Mouse (Mus musculus) kidney, adult 2 months (tissue): ENCODE measurements around the gene Ccdc136. TPM values are rescaled to one million over a fixed set of nuclear protein-coding genes. Genes with fewer than 3 reads are reported as not detected.

Experiments
- DNase-seq: peaks from one replicate; pipeline ENCODE4 v3.0.0; 2021
- H3K27ac ChIP-seq: fragments of 200-500 bp; 2 replicates; pipeline ENCODE4 v1.5.1; 2012; ENCODE audit warnings: low read depth, low read length, control low read depth, inconsistent platforms; ENCODE audit not compliant: insufficient read depth
- H3K27me3 ChIP-seq: fragments of 200-500 bp; replicated peaks from 2 replicates; pipeline ENCODE4 v1.6.1; 2012; ENCODE audit warnings: mild to moderate bottlenecking, moderate library complexity, low read length, inconsistent platforms; ENCODE audit not compliant: control insufficient read depth, insufficient read depth
- H3K36me3 ChIP-seq: fragments of 200-500 bp; 2 replicates; pipeline ENCODE4 v1.6.1; 2012; ENCODE audit warnings: mild to moderate bottlenecking, moderate library complexity, low read length, inconsistent platforms; ENCODE audit not compliant: control insufficient read depth, insufficient read depth
- H3K4me1 ChIP-seq: fragments of 200-500 bp; 2 replicates; pipeline ENCODE4 v1.6.1; 2011; ENCODE audit warnings: low read length; ENCODE audit not compliant: control insufficient read depth, insufficient read depth
- H3K4me3 ChIP-seq: fragments of 200-500 bp; 2 replicates; pipeline ENCODE4 v1.5.1; 2011; ENCODE audit warnings: mild to moderate bottlenecking, low read depth, low read length, control low read depth; ENCODE audit not compliant: insufficient read depth
- CTCF ChIP-seq: fragments of 200-500 bp; conservative IDR thresholded peaks from 2 replicates; pipeline ENCODE4 v1.5.1; 2011; ENCODE audit warnings: low read depth, mild to moderate bottlenecking, control low read depth, low read length, moderate library complexity, mixed read lengths; ENCODE audit not compliant: insufficient read depth, insufficient read length
- POLR2A ChIP-seq: fragments of 200-500 bp; IDR thresholded peaks from one replicate; pipeline ENCODE4 v1.6.1; 2011; ENCODE audit warnings: low read depth, low read length, control low read depth
- WGBS: fragments of 180-500 bp; shearing (Covaris S2); methylation state at CpG from one replicate; pipeline ENCODE4 v1.1.7; 2018; 5-methylcytosine and 5-hydroxymethylcytosine counted together
- polyA plus RNA-seq: library from polyadenylated mRNA; depleted of rRNA; stranded (reverse); fragments of >200 nt; gene quantifications from 2 replicates; pipeline ENCODE4 v1.2.3, GENCODE M21; 2012

Ccdc136 gene
- polyA plus RNA-seq, 1 experiment: 4.0 TPM

- Histone ChIP-seq H3K4me3 (no peak overlapping the region), H3K27ac (no peak overlapping the region), H3K4me1 (no peaks in the 10 kb centered on the region), H3K36me3 (no peaks in the 10 kb centered on the region), H3K27me3 (no peaks in the 10 kb centered on the region)
- TF ChIP-seq POLR2A: no peak
- TF ChIP-seq CTCF: no peak
- WGBS: 79% methylated on average over 2 of the region's 2 CpGs
- DNase-seq: no peak
Observed at GRCm38 (mm10) chr6:29420596-29420995, 24.5 kb downstream of the Ccdc136 start.

DNA sequence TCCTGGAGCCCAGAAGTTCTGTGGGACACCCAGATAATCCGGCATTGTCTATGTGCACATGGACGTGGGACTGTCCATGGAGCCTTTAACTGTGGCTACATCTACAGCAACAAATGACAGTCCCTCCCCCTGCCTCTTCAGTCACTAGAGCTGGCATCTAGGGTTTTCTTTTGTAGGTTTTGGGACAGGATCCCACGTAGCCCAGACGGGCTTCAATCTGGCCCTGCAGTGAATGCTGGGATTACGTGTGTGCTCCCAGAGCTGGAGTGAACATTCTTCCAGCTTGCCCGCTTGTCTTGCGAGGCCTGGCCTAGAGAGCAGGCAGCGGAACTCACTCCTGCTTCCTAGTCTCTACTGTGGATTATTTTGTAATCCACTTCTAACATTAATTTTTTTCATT is 29.0 kb downstream of the Ccdc136 start:
- Histone ChIP-seq H3K4me3 (no peak overlapping the region), H3K27me3 (no peaks in the 10 kb centered on the region), H3K36me3 (no peaks in the 10 kb centered on the region), H3K27ac (no peak overlapping the region), H3K4me1 (no peaks in the 10 kb centered on the region)
- DNase-seq: no peak
- TF ChIP-seq POLR2A: no peak
- 94% methylated on average over 8 of the region's 8 CpGs for WGBS

DNA sequence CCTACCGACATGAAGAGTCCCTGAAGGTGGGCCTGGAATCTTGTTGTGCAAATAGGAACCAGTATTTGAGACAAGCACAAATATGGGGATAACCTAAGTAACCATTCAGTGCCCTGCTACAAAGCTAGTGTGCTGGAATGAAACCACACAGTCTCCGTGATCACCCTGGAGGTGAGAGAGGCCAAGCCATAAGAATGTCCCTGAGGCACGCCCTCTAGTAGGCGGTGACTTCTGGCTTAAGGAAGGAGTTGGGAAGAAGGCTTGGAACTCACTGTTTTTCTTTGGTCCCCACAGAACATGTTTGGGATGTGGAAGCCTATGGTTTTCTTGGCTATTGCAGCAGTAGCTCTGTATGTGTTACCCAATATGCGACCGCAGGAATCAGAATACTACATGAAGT is 30.2 kb downstream of the Ccdc136 start:
- DNase-seq: no peak
- Histone ChIP-seq H3K27ac (no peak overlapping the region), H3K36me3 (no peaks in the 10 kb centered on the region), H3K4me3 (no peak overlapping the region), H3K27me3 (no peaks in the 10 kb centered on the region), H3K4me1 (no peaks in the 10 kb centered on the region)
- 79% methylated on average over 6 of the region's 6 CpGs for WGBS
- TF ChIP-seq CTCF (no peak), POLR2A (no peak)

DNA sequence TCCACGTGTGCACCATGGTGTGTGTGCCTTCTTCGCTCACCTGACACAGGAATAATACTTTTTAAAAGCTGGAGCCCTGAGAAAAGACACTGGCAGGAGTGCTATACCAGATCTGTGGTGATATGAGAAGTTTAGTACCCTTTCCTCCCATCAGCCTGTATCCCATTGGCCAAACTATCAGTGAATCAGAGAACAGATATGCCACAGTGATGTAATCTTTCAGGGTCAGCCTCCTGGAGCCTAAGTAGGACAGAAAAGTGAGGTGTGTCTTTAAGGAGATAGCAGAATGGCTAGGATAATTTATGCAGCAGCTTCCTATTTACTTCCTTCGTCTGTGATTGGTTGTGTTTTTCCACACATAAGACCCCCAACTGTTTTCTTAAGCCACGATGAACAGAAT is 32.1 kb downstream of the Ccdc136 start:
- WGBS: 61% methylated on average over 4 of the region's 4 CpGs
- H3K4me3 ChIP-seq: no peak overlapping the region
- DNase-seq: no peak
- H3K4me1 ChIP-seq: no peaks in the 10 kb centered on the region
- peaks cover 4% of the 10 kb centered on the region for H3K27me3 ChIP-seq
- H3K27ac ChIP-seq: no peak overlapping the region
- TF ChIP-seq POLR2A (no peak), CTCF (no peak)
- no peaks in the 10 kb centered on the region for H3K36me3 ChIP-seq

DNA sequence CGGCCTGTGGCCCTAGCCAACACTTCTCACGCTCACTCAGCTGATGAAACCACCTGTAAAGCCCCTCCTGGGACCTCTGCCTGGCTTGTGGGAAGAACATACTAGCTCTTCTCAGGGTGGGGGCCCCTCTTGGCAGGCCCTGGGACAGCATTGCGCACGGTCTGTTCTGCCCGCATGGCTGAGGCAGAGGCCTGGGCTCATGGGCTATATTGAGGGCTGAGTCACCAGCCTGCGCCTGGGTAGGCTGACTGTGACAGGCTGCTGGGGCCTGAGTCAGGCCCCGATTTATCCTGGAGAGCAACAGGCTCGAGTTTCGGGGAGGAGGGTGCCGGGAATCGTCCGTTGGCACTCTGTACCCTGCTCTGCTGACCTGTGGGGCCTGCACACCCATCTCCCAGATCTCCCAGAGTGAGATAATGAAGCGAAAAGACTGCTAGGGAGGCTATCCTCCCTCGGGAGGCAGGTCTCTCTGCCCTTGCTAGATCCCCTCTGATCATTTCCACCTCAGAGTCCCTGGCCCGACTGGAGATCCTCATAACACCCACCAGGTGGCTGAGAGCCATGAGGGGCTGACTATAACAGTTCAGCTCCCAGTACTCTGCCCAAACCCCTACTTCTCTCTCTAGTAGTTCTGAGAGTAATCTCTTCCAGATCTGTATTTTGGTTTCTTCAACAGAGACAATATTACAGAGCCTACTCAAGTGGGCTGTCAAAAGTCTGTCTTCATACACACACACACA is 34.7 kb downstream of the Ccdc136 start:
- no peak overlapping the region for H3K4me3 ChIP-seq
- peaks cover 5% of the 10 kb centered on the region for H3K27me3 ChIP-seq
- WGBS: 73% methylated on average over 15 of the region's 15 CpGs
- no peaks in the 10 kb centered on the region for H3K4me1 ChIP-seq
- H3K27ac ChIP-seq: no peak overlapping the region
- no peak for DNase-seq
- no peaks in the 10 kb centered on the region for H3K36me3 ChIP-seq
- no peak for TF ChIP-seq CTCF
- TF ChIP-seq POLR2A: no peak

DNA sequence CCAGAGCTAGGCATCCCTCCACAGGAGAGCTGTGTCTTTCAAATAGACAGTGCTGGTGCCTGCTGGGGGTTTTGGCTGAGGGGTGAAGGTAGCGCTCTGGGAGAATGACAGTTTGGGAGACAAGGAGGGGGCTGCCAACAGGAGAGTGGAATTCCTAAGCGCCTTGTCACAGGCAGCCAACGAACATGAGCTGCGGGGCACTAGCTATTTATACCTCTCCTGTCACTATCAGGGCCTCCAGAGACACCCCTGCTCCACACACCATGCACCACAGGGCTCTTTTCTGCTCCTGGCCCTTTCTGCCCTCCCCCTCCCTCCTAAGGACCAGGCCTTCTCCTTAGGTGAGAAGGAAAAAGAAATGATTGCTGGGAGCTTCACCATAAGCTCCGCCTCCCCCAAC is 35.4 kb downstream of the Ccdc136 start:
- H3K27ac ChIP-seq: no peak overlapping the region
- H3K4me1 ChIP-seq: no peaks in the 10 kb centered on the region
- H3K36me3 ChIP-seq: no peaks in the 10 kb centered on the region
- TF ChIP-seq CTCF (no peak), POLR2A (no peak)
- 70% methylated on average over 5 of the region's 5 CpGs for WGBS
- DNase-seq: no peak
- no peak overlapping the region for H3K4me3 ChIP-seq
- peaks cover 5% of the 10 kb centered on the region for H3K27me3 ChIP-seq

GRCm38 (mm10) chr6:29432156-29432555 is 36.0 kb downstream of the Ccdc136 start:
- WGBS: 47% methylated on average over 3 of the region's 3 CpGs
- TF ChIP-seq POLR2A: no peak
- TF ChIP-seq CTCF: no peak
- Histone ChIP-seq H3K4me1 (no peaks in the 10 kb centered on the region), H3K4me3 (no peak overlapping the region), H3K27ac (no peak overlapping the region), H3K36me3 (no peaks in the 10 kb centered on the region), H3K27me3 (peaks cover 5% of the 10 kb centered on the region)
- DNase-seq: no peak

DNA sequence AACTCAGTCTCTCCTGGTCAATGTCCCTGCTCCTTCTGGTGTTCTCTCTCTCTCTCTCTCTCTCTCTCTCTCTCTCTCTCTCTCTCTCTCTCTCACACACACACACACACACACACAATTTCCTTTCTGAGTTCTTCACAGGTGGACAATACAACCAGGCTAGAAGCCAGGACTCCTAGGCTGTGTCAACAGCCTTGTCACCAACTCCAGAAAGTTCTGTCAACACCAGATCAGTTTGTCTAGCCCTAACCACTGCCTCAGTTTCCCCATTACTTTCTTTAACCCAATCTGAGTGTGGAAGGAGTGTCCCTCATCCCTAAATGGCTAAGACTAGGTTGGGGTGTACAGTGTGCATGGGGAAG is 36.5 kb downstream of the Ccdc136 start:
- DNase-seq: no peak
- Histone ChIP-seq H3K36me3 (no peaks in the 10 kb centered on the region), H3K27me3 (peaks cover 5% of the 10 kb centered on the region), H3K27ac (no peak overlapping the region), H3K4me3 (peak overlapping the region; percentile 48), H3K4me1 (no peaks in the 10 kb centered on the region)
- TF ChIP-seq CTCF: no peak
- TF ChIP-seq POLR2A: no peak
